Mouse (Mus musculus): ENCODE measurements around the gene Slmap. TPM values are rescaled to one million over a fixed set of nuclear protein-coding genes. Genes with fewer than 3 reads are reported as not detected.

The Slmap gene
- total and polyA plus RNA-seq, 3 experiments = 19.0 to 61.0 (median 51.0) TPM

GRCm38 (mm10) chr14:26413581-26413980, 121.2 kb downstream of the Slmap start:
- Histone ChIP-seq H3K27ac (ENCODE audit: insufficient read depth, low read depth) (no peak overlapping the region), H3K4me2 (ENCODE audit: insufficient read depth, low read depth, poor library complexity, severe bottlenecking) (no peak overlapping the region), H3K4me3 (replicated peaks in 1 of 3; ENCODE audit: low read depth in 2 of 3, low read length in 2 of 3, poor library complexity in 1 of 3) (no peak overlapping the region), H3K9me3 (replicated peaks; ENCODE audit: low read length) (no peaks in the 10 kb centered on the region), H3K9ac (ENCODE audit: insufficient read depth, low read depth) (no peak overlapping the region), H3K4me1 (ENCODE audit: control insufficient read depth in 1 of 2, insufficient read depth in 2 of 2) (peaks cover 0 to 14% of the 10 kb centered on the region in 2 experiments; a peak in 1 of 4 replicates), H3K36me3 (replicated peaks in 1 of 2; ENCODE audit: control insufficient read depth in 1 of 2, insufficient read depth in 1 of 2, low read length in 1 of 2) (peaks cover 14 to 56% of the 10 kb centered on the region in 2 experiments), H3K79me2 (replicated peaks; ENCODE audit: control insufficient read depth, extremely low read depth, insufficient read depth, poor library complexity, severe bottlenecking) (no peaks in the 10 kb centered on the region), H3K27me3 (replicated peaks) (no peaks in the 10 kb centered on the region)
- in situ Hi-C loops (cut with MboI; ENCODE audit: low pct_ligation_motif_present, low pct_unique_long_range_greater_than_20kb, low sequenced_read_pairs) (no loop called here), dilution Hi-C loops (cut with MboI; ENCODE audit: extremely low pct_ligation_motif_present, extremely low pct_unique_long_range_greater_than_20kb, low sequenced_read_pairs) (no loop called here)
- no peak for DNase-seq (ENCODE audit: extremely low read depth)
- TF ChIP-seq KAT2A (IDR thresholded peaks at IDR 0.05; ENCODE audit: insufficient replicate concordance, low read length) (no peak), ETS1 (conservative IDR thresholded peaks at IDR 0.05; ENCODE audit: low read depth, low read length) (no peak), GABPA (IDR thresholded peaks at IDR 0.05; ENCODE audit: insufficient replicate concordance, low read depth, low read length) (no peak), ZC3H11A (IDR thresholded peaks at IDR 0.05; ENCODE audit: low read depth, low read length) (no peak)

GRCm38 (mm10) chr14:26406746-26407145, 128.0 kb downstream of the Slmap start:
- in situ Hi-C loops (cut with MboI; ENCODE audit: low pct_ligation_motif_present, low pct_unique_long_range_greater_than_20kb, low sequenced_read_pairs) = no loop called here
- no peak overlapping the region for H3K27ac ChIP-seq (ENCODE audit: insufficient read depth, low read depth)

GRCm38 (mm10) chr14:26398508-26399160, 136.1 kb downstream of the Slmap start:
- dilution Hi-C loops (cut with MboI; ENCODE audit: extremely low pct_ligation_motif_present, extremely low pct_unique_long_range_greater_than_20kb, low sequenced_read_pairs) (no loop called here), in situ Hi-C loops (cut with MboI; ENCODE audit: low pct_ligation_motif_present, low pct_unique_long_range_greater_than_20kb, low sequenced_read_pairs) (no loop called here)
- H3K9ac ChIP-seq (ENCODE audit: insufficient read depth, low read depth) = no peak overlapping the region
- H3K79me2 ChIP-seq (replicated peaks; ENCODE audit: control insufficient read depth, extremely low read depth, insufficient read depth, poor library complexity, severe bottlenecking) = no peaks in the 10 kb centered on the region
- DNase-seq (ENCODE audit: extremely low read depth) = no peak
- no peaks in the 10 kb centered on the region for H3K27me3 ChIP-seq (replicated peaks)
- no peak overlapping the region for H3K4me2 ChIP-seq (ENCODE audit: insufficient read depth, low read depth, poor library complexity, severe bottlenecking)
- peaks cover 8% of the 10 kb centered on the region for H3K9me3 ChIP-seq (replicated peaks; ENCODE audit: low read length)
- no peak overlapping the region for H3K4me3 ChIP-seq (replicated peaks in 1 of 3; ENCODE audit: low read depth in 2 of 3, low read length in 2 of 3, poor library complexity in 1 of 3)
- no peak overlapping the region for H3K27ac ChIP-seq (ENCODE audit: insufficient read depth, low read depth)
- no peaks in the 10 kb centered on the region for H3K4me1 ChIP-seq (ENCODE audit: control insufficient read depth in 1 of 2, insufficient read depth in 2 of 2)
- no peaks in the 10 kb centered on the region for H3K36me3 ChIP-seq (replicated peaks in 1 of 2; ENCODE audit: control insufficient read depth in 1 of 2, insufficient read depth in 1 of 2, low read length in 1 of 2)
- TF ChIP-seq CTCF (conservative IDR thresholded peaks at IDR 0.05 in 1 of 2, IDR thresholded peaks at IDR 0.05 in 1 of 2; ENCODE audit: low read depth in 2 of 2, low read length in 2 of 2) = peak in 1 of 2 experiments; percentile 31; a peak in 2 of 4 replicates
- no peak for TF ChIP-seq MXI1 (IDR thresholded peaks at IDR 0.05; ENCODE audit: low read depth, low read length)

More at GRCm38 (mm10) chr14:26406746-26407145, 128.0 kb downstream of the Slmap start:
- dilution Hi-C loops (cut with MboI; ENCODE audit: extremely low pct_ligation_motif_present, extremely low pct_unique_long_range_greater_than_20kb, low sequenced_read_pairs) = no loop called here
- Histone ChIP-seq H3K27me3 (replicated peaks) (no peaks in the 10 kb centered on the region), H3K4me3 (replicated peaks in 1 of 3; ENCODE audit: low read depth in 2 of 3, low read length in 2 of 3, poor library complexity in 1 of 3) (no peak overlapping the region), H3K4me1 (ENCODE audit: control insufficient read depth in 1 of 2, insufficient read depth in 2 of 2) (no peaks in the 10 kb centered on the region), H3K79me2 (replicated peaks; ENCODE audit: control insufficient read depth, extremely low read depth, insufficient read depth, poor library complexity, severe bottlenecking) (no peaks in the 10 kb centered on the region), H3K36me3 (replicated peaks in 1 of 2; ENCODE audit: control insufficient read depth in 1 of 2, insufficient read depth in 1 of 2, low read length in 1 of 2) (peaks cover 0 to 28% of the 10 kb centered on the region in 2 experiments), H3K4me2 (ENCODE audit: insufficient read depth, low read depth, poor library complexity, severe bottlenecking) (no peak overlapping the region), H3K9me3 (replicated peaks; ENCODE audit: low read length) (no peaks in the 10 kb centered on the region), H3K9ac (ENCODE audit: insufficient read depth, low read depth) (no peak overlapping the region)
- DNase-seq (ENCODE audit: extremely low read depth) = no peak
- TF ChIP-seq MEF2A (IDR thresholded peaks at IDR 0.05; ENCODE audit: borderline replicate concordance, low read depth, low read length) (no peak), NRF1 (IDR thresholded peaks at IDR 0.05; ENCODE audit: low read depth, low read length) (no peak), HCFC1 (IDR thresholded peaks at IDR 0.05; ENCODE audit: low read depth, low read length) (no peak), CHD1 (IDR thresholded peaks at IDR 0.05; ENCODE audit: low read depth, low read length) (no peak), USF1 (IDR thresholded peaks at IDR 0.05; ENCODE audit: low read depth, low read length) (no peak), IRF4 (IDR thresholded peaks at IDR 0.05; ENCODE audit: low read depth, low read length) (no peak), ZNF384 (IDR thresholded peaks at IDR 0.05; ENCODE audit: low read depth, low read length) (no peak), MYC (IDR thresholded peaks at IDR 0.05; ENCODE audit: low read depth, low read length) (no peak), ETS1 (conservative IDR thresholded peaks at IDR 0.05; ENCODE audit: low read depth, low read length) (no peak), JUN (IDR thresholded peaks at IDR 0.05; ENCODE audit: insufficient read depth, low read depth, low read length) (no peak), MXI1 (IDR thresholded peaks at IDR 0.05; ENCODE audit: low read depth, low read length) (no peak), NELFE (IDR thresholded peaks at IDR 0.05; ENCODE audit: low read depth, low read length) (no peak), ZC3H11A (IDR thresholded peaks at IDR 0.05; ENCODE audit: low read depth, low read length) (no peak), EP300 (IDR thresholded peaks at IDR 0.05; ENCODE audit: low read length) (no peak), KAT2A (IDR thresholded peaks at IDR 0.05; ENCODE audit: insufficient replicate concordance, low read length) (no peak), UBTF (IDR thresholded peaks at IDR 0.05; ENCODE audit: low read depth, low read length) (no peak), CHD2 (IDR thresholded peaks at IDR 0.05; ENCODE audit: low read length) (no peak), RCOR1 (conservative IDR thresholded peaks at IDR 0.05; ENCODE audit: low read depth, low read length) (no peak), MAX (IDR thresholded peaks at IDR 0.05; ENCODE audit: low read length) (no peak), ZKSCAN1 (IDR thresholded peaks at IDR 0.05; ENCODE audit: borderline replicate concordance, low read depth, low read length) (no peak)
